Mouse (Mus musculus) lung, postnatal 0 days (tissue): ENCODE results near the gene Sorbs2. TPM values are rescaled to one million over a fixed set of nuclear protein-coding genes. Genes with fewer than 3 reads are reported as not detected.
A peak's percentile ranks its signal among the peaks of the same experiment; 100 is the strongest.

Source experiments
- ATAC-seq: fragments of 200-750 bp; cut with Nextera tagmentation; 2 replicates; pipeline ENCODE4 v1.8.0; 2017; ENCODE audit warnings: moderate library complexity
- DNase-seq: peaks from one replicate; pipeline ENCODE4 v3.0.0-alpha.2; 2016; ENCODE audit warnings: low spot score
- H3K27ac ChIP-seq: fragments of 300-500 bp; sonication (generic); 2 replicates; pipeline ENCODE4 v1.5.1; 2014; ENCODE audit warnings: antibody characterized with exemption, mild to moderate bottlenecking, low read length, mixed read lengths
- H3K27me3 ChIP-seq: fragments of 300-500 bp; sonication (generic); replicated peaks from 2 replicates; pipeline ENCODE4 v1.6.1; 2014; ENCODE audit warnings: low read length, mixed read lengths; ENCODE audit not compliant: insufficient read depth
- H3K36me3 ChIP-seq: fragments of 300-500 bp; sonication (generic); 2 replicates; pipeline ENCODE4 v1.6.1; 2014; ENCODE audit warnings: low read length, mixed read lengths; ENCODE audit not compliant: insufficient read depth
- H3K4me1 ChIP-seq: fragments of 300-500 bp; sonication (generic); 2 replicates; pipeline ENCODE4 v1.6.1; 2014; ENCODE audit warnings: antibody characterized with exemption, low read depth, low read length, mixed read lengths; ENCODE audit not compliant: insufficient read depth
- H3K4me2 ChIP-seq: fragments of 300-500 bp; sonication (generic); replicated peaks from 2 replicates; pipeline ENCODE4 v1.6.1; 2014; ENCODE audit warnings: low read depth, mild to moderate bottlenecking, low read length, moderate library complexity, mixed read lengths
- H3K4me3 ChIP-seq: fragments of 300-500 bp; sonication (generic); 2 replicates; pipeline ENCODE4 v1.5.1; 2014; ENCODE audit warnings: low read depth, low read length
- H3K9ac ChIP-seq: fragments of 300-500 bp; sonication (generic); replicated peaks from 2 replicates; pipeline ENCODE4 v1.6.1; 2014; ENCODE audit warnings: low read depth, mild to moderate bottlenecking
- H3K9me3 ChIP-seq: fragments of 300-500 bp; sonication (generic); 2 replicates; pipeline ENCODE4 v1.6.1; 2016; ENCODE audit warnings: low read length, mixed read lengths
- CTCF ChIP-seq: IDR thresholded peaks from 2 replicates; pipeline ENCODE4 v1.5.1; 2016; ENCODE audit warnings: antibody characterized with exemption, mild to moderate bottlenecking
- EP300 ChIP-seq: IDR thresholded peaks from 2 replicates; pipeline ENCODE4 v1.6.1; 2016; ENCODE audit warnings: antibody characterized with exemption, mild to moderate bottlenecking, control low read depth
- WGBS: fragments of 180-500 bp; shearing (Covaris S2); extraction: QIAGEN DNeasy Blood & Tissue Kit; methylation state at CpG from one replicate; pipeline ENCODE4 v1.1.7; 2014; 5-methylcytosine and 5-hydroxymethylcytosine counted together
- polyA plus RNA-seq: library from polyadenylated mRNA; unstranded; fragments of >200 nt; fragmentation: Nextera tagmentation; extraction: Ambion mirVana; gene quantifications from 2 replicates; pipeline ENCODE4 v1.2.1, GENCODE M21; 2015

The Sorbs2 gene
- polyA plus RNA-seq, 1 experiment from 2014 or later: 7.0 TPM

DNA sequence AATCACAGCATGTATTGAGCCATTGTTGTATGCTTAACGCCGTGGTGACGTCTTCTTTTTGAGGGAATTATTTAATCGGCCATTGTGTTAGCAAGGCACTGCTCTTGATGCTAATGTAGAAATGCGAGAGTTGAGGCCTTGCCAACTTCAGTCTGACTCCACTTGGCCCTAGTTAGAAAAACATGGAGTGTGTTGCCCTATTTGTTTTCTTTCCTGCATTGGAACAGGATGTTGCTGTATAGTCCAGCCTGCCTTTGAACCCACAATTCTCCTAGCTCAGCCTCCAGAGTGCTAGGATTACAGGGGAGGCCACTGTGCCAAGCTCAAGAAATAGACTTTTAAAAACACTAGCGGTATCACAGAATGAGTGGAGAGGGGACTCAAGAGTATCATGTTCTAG, 100.8 kb downstream of the Sorbs2 start:
- H3K27ac ChIP-seq: no peak overlapping the region
- no peak overlapping the region for H3K4me2 ChIP-seq
- no peak for DNase-seq
- H3K27me3 ChIP-seq: no peaks in the 10 kb centered on the region
- H3K9me3 ChIP-seq: no peaks in the 10 kb centered on the region
- no peak overlapping the region for H3K4me3 ChIP-seq
- no peak overlapping the region for H3K9ac ChIP-seq
- no peak for ATAC-seq
- WGBS: 87% methylated on average over 6 of the region's 6 CpGs
- no peaks in the 10 kb centered on the region for H3K36me3 ChIP-seq
- TF ChIP-seq CTCF (no peak), EP300 (no peak)
- no peaks in the 10 kb centered on the region; the same call in 1 of the 2 replicates for H3K4me1 ChIP-seq

DNA sequence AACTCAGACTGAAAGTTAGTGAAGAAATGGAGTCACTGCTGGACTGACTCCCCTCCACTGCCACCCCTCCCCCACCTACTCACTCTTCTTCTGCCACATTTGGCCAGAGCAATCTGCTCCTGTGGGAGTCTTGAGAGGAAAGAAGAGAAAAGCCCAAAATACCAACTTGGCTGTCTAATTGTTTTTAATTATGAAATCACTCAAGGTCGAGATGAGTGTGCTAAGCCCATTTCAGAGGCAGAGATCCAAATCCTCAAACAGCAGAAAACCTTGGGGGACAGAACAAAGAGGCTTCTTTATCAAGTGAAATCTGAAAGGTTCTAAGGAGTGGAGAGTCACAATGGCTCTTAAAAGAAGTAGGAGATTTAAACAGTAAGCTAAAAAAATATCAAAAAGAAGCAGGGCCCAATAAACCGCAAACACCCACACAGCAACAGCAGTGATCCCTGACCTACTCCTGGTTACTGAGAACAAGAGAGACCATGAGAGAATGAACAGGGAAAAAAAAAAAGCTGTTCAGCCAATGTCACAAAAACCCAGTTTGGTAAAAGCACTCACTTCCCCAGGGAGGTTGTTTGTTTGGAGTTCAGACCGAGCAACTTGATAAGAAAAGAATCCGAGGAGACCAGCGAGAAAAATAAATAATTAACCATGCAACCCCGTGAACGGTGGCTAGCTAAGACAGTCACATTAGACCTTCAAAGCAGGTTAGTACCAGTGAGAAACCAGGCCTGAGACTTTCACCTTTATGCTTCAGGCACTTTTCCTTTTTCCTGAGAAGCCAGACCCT, 103.0 kb downstream of the Sorbs2 start:
- Histone ChIP-seq H3K27me3 (no peaks in the 10 kb centered on the region), H3K27ac (0 out of 2 replicates have a peak overlapping the region, but pooled peaks have one; percentile 6), H3K4me3 (no peak overlapping the region), H3K4me2 (no peak overlapping the region), H3K9me3 (no peaks in the 10 kb centered on the region), H3K36me3 (no peaks in the 10 kb centered on the region), H3K4me1 (no peaks in the 10 kb centered on the region; the same call in 1 of the 2 replicates), H3K9ac (no peak overlapping the region)
- DNase-seq (peak; percentile 26), ATAC-seq (no peak)
- TF ChIP-seq EP300 (no peak), CTCF (no peak)
- 15% methylated on average over 7 of the region's 7 CpGs for WGBS

DNA sequence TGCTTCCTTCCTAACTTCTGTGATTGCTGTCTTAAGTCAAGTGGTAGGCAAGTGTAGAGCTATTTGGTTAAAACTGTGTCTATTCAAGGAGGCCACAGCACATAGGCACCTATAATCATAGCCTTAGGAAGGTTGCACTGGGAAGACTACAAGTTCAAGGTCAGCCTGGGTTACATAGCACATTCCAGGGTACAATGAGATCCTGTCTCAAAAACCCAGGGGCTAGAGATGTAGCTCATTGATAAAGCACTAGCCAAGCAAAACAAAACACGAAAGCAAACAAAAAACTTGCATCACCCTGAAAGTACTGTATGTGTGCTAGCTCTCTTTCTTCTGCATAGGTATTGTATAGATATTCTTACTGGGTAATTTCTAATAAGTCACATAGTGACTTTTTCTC, 103.7 kb downstream of the Sorbs2 start:
- DNase-seq (no peak), ATAC-seq (no peak)
- Histone ChIP-seq H3K4me3 (no peak overlapping the region), H3K9me3 (no peaks in the 10 kb centered on the region), H3K4me2 (no peak overlapping the region), H3K4me1 (no peaks in the 10 kb centered on the region; the same call in 1 of the 2 replicates), H3K9ac (no peak overlapping the region), H3K27me3 (no peaks in the 10 kb centered on the region), H3K36me3 (no peaks in the 10 kb centered on the region), H3K27ac (no peak overlapping the region)
- no peak for TF ChIP-seq EP300
- TF ChIP-seq CTCF: no peak
- WGBS: 47% methylated on average over 1 of the region's 1 CpGs

DNA sequence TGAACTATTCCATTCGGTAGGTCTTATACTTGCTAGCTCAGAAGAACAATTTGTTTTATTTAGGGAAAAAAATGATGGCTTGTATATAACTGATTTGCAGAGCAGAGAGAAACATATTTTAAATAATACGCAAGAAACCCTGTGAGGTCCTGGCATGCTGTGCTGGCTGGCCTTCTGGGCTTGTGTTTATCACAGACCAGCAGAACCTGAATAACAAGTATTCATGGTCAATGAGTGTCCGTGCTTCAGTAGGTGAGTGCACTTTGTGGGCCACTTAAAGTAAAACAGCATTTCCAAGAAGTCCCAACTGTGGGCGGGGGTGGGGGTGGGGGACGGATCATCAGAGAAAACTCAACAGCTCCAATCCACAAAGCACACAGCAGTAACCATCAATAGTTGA, 107.0 kb downstream of the Sorbs2 start:
- ATAC-seq (peak; percentile 95), DNase-seq (peak; percentile 90)
- Histone ChIP-seq H3K4me1 (no peaks in the 10 kb centered on the region; the same call in 1 of the 2 replicates), H3K4me2 (peak overlapping the region; percentile 42; the same call in 1 of the 2 replicates), H3K9me3 (no peaks in the 10 kb centered on the region), H3K9ac (no peak overlapping the region), H3K4me3 (0 out of 2 replicates have a peak overlapping the region, but pooled peaks have one; percentile 3), H3K27me3 (no peaks in the 10 kb centered on the region), H3K27ac (0 out of 2 replicates have a peak overlapping the region, but pooled peaks have one; percentile 23), H3K36me3 (no peaks in the 10 kb centered on the region)
- TF ChIP-seq EP300 (peak; percentile 90), CTCF (no peak)
- 27% methylated on average over 5 of the region's 5 CpGs for whole genome bisulfite sequencing

DNA sequence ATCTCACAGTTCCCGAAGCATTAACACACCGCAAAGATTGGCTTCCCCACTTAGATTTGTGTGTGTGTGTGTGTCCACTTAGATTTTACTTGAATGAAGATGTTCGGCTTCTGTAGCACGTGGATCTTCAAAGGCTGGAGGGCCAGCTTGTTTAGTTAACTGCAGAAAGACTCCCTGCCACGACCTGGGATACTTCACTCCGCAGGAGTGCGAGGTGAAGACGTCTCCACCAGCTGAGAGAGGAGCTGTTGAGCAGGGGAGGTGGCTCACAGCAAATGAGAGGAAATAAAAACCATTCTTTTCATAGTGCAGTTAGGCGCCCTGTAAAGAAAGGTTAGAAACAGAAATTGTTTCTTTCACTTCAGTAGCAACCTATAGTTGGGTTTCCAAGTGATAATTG, 107.5 kb downstream of the Sorbs2 start:
- no peak for DNase-seq

DNA sequence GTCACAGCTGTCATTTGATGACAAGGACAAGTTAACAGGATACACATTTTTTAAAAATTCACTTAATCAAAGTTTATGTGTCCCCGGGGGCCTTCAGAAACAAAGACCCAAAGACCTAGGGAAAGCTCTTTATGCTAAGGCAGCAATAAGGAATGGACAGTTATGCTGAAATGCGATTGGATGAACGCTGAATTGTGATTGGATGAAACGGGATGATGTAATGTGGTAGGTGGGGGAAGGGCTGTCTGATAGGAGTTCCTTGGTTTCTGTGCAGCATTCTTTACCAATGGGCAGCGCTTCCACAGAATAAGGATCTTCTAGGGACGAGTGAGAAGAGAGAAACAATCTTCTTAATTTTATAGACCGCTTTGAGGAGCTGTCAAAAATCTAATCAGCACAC, 108.0 kb downstream of the Sorbs2 start:
- DNase-seq (no peak), ATAC-seq (no peak)
- 44% methylated on average over 7 of the region's 7 CpGs for WGBS
- H3K36me3 ChIP-seq: no peaks in the 10 kb centered on the region
- no peak overlapping the region for H3K4me3 ChIP-seq
- H3K9ac ChIP-seq: no peak overlapping the region
- no peaks in the 10 kb centered on the region for H3K9me3 ChIP-seq
- H3K4me1 ChIP-seq: no peaks in the 10 kb centered on the region
- H3K27ac ChIP-seq: 0 out of 2 replicates have a peak overlapping the region, but pooled peaks have one; percentile 23
- no peak for TF ChIP-seq EP300
- no peak for TF ChIP-seq CTCF
- H3K27me3 ChIP-seq: no peaks in the 10 kb centered on the region
- H3K4me2 ChIP-seq: peak overlapping the region; percentile 42; the same call in 1 of the 2 replicates

More for the DNA sequence above, 107.5 kb downstream of the Sorbs2 start:
- 6% methylated on average over 9 of the region's 9 CpGs for WGBS
- Histone ChIP-seq H3K4me3 (0 out of 2 replicates have a peak overlapping the region, but pooled peaks have one; percentile 3), H3K9ac (no peak overlapping the region), H3K27me3 (no peaks in the 10 kb centered on the region), H3K36me3 (no peaks in the 10 kb centered on the region), H3K4me2 (peak overlapping the region; percentile 42; the same call in 1 of the 2 replicates), H3K9me3 (no peaks in the 10 kb centered on the region), H3K27ac (peak overlapping the region; percentile 23; the same call in 1 of the 2 replicates), H3K4me1 (no peaks in the 10 kb centered on the region; the same call in 1 of the 2 replicates)
- no peak for TF ChIP-seq EP300
- TF ChIP-seq CTCF: peak; percentile 27; the same call in 1 of the 2 replicates
- peak; percentile 70 for ATAC-seq
